Mouse (Mus musculus): Measurements from ENCODE around the gene Zfp446.

- TF ChIP-seq POLR2A (IDR thresholded peaks at IDR 0.05; ENCODE audit: insufficient read length, low read depth): no peak
- TF ChIP-seq MAX (IDR thresholded peaks at IDR 0.05; ENCODE audit: low read depth): no peak
- no peak for TF ChIP-seq CEBPB (IDR thresholded peaks at IDR 0.05; ENCODE audit: insufficient read depth, poor library complexity, severe bottlenecking)
- no peak for TF ChIP-seq E2F4 (IDR thresholded peaks at IDR 0.05; ENCODE audit: insufficient read depth)
Measured at GRCm38 (mm10) chr7:12998851-12999250, 21.2 kb downstream of the Zfp446 start, which contains the start of gene Trim28.

Data from myocyte (in vitro differentiated cells).